Mouse (Mus musculus): Measurements from ENCODE around the gene Commd8. TPM values are rescaled to one million over a fixed set of nuclear protein-coding genes. Genes with fewer than 3 reads are reported as not detected.
"Not testable (repeated sequence)": the region's sequence is repeated elsewhere in the genome, so short reads cannot be mapped to it uniquely, and the experiment has no call there.

The Commd8 gene
- polyA plus RNA-seq, 1 experiment from 2014 or later: 55.4 TPM

DNA sequence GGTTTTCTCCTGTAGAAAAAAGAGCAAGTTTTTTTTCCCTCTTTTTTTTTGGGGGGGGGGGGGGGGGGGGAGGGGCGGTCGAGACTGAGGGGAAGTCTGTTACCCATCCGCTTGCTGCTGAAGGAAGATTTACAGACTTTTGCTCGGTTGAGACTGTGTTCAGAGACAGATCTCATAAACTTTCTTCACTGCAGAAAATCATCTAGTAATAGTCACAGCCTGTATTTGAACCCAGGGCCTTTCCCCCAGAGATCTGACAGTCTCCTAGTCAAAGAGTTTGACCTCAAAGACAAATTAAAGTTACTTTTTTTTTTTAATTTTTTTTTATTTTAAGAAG, 264 bp upstream of the Commd8 start:
- Histone ChIP-seq H3K4me1 (replicated peaks) (peaks cover 38% of the 10 kb centered on the region), H3K4me2 (peak overlapping the region; percentile 79), H3K4me3 (replicated peaks) (peak overlapping the region; percentile 75), H3K36me3 (replicated peaks) (peaks cover 8% of the 10 kb centered on the region), H3K9me3 (replicated peaks) (no peaks in the 10 kb centered on the region), H3K27ac (replicated peaks) (peak overlapping the region; percentile 19; the same call in 1 of the 2 replicates), H3K9ac (no peak overlapping the region), H3K27me3 (no peaks in the 10 kb centered on the region)
- 0% methylated on average over 4 of the region's 4 CpGs for WGBS (ENCODE audit: insufficient replicate concordance)
- peak; percentile 2; the same call in 1 of the 2 replicates for ATAC-seq (ENCODE audit: insufficient read depth)

DNA sequence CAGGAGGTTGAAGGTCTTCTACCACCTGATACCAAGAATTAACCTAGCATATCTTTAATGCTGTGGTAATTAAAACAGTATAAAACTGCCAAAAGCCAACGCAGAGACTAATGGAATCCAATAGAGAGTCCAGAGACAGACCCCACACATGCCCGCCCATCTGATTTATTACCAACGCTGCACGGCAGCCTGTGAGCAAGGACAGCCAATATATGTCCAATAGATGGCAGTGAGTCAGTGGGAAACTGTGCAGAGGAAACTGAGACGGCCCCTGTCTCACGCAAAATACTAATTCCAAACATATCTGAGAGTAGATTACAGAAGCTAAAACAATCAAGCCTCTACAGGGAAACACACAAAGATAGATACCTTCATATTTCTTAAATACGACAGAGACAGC, 3.6 kb downstream of the Commd8 start:
- no peak overlapping the region for H3K27ac ChIP-seq (replicated peaks)
- H3K9me3 ChIP-seq (replicated peaks): no peaks in the 10 kb centered on the region
- peaks cover 43% of the 10 kb centered on the region for H3K36me3 ChIP-seq (replicated peaks)
- no peak for ATAC-seq (ENCODE audit: insufficient read depth)
- 53% methylated on average over 7 of the region's 7 CpGs for WGBS (ENCODE audit: insufficient replicate concordance)
- H3K9ac ChIP-seq: no peak overlapping the region
- H3K4me2 ChIP-seq: no peak overlapping the region
- H3K27me3 ChIP-seq: no peaks in the 10 kb centered on the region
- H3K4me1 ChIP-seq (replicated peaks): peaks cover 39% of the 10 kb centered on the region
- H3K4me3 ChIP-seq (replicated peaks): no peak overlapping the region

DNA sequence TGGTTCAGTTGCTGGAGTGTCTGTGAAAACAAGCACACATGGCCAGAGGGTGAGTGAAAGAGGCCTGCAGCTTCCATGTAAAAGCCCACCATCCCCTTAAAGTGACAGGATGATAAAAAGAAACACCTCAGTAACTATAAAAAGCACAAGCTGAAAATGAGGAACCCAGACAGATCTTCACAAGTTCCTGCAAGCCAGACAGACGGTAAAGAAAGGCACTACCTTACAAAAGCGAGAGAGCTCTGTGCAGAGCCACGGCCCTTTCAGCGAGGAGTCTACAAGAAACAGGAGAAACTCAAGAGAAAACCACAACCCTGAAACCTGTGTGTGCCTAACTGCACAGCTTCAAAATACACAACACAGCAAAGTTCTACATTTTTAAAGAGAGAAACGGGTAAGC, 5.1 kb downstream of the Commd8 start:
- no peak for ATAC-seq (ENCODE audit: insufficient read depth)
- WGBS (ENCODE audit: insufficient replicate concordance): 32% methylated on average over 5 of the region's 5 CpGs
- H3K36me3 ChIP-seq (replicated peaks): peaks cover 54% of the 10 kb centered on the region
- no peaks in the 10 kb centered on the region for H3K9me3 ChIP-seq (replicated peaks)
- peaks cover 33% of the 10 kb centered on the region for H3K4me1 ChIP-seq (replicated peaks)
- no peak overlapping the region for H3K27ac ChIP-seq (replicated peaks)
- no peaks in the 10 kb centered on the region for H3K27me3 ChIP-seq
- H3K9ac ChIP-seq: no peak overlapping the region
- no peak overlapping the region for H3K4me2 ChIP-seq
- H3K4me3 ChIP-seq (replicated peaks): no peak overlapping the region

DNA sequence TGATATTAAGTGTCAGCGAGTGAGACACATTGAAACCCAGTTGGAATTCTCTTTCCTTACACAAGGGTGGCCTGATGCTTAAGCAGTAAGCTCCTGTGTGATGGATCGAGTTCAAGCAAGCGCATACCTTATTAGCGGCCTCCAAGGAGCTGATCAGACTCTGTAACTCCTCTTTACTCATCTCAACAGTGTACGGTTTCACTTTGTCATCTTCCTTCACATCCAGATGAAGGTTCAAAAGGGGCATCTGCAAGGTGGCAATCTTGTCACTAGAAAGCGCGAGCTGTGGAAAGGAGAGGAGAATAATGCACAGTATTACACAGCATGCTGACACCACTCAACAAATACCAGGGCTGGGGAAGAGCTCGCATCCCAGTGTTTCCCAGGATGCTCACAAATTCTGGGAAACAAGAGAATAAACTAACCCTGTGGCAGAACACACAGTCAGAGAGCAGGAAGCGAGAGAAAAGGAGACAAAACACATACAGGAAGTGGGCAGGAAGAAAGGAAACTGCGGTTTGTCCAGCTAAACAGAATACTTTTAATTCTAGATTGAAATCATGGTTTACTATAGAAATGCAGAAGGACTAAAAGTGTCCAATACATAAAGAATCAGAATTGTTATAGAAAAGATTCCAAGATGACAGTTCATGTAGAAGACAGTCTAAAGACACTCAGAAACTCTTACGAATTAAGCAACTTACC, 7.1 kb downstream of the Commd8 start:
- Histone ChIP-seq H3K4me3 (replicated peaks) (no peak overlapping the region), H3K27me3 (no peaks in the 10 kb centered on the region), H3K4me2 (no peak overlapping the region), H3K9ac (no peak overlapping the region), H3K9me3 (replicated peaks) (no peaks in the 10 kb centered on the region), H3K4me1 (replicated peaks) (peaks cover 17% of the 10 kb centered on the region), H3K27ac (replicated peaks) (no peak overlapping the region), H3K36me3 (replicated peaks) (peaks cover 63% of the 10 kb centered on the region)
- 64% methylated on average over 11 of the region's 11 CpGs for WGBS (ENCODE audit: insufficient replicate concordance)
- no peak for ATAC-seq (ENCODE audit: insufficient read depth)

DNA sequence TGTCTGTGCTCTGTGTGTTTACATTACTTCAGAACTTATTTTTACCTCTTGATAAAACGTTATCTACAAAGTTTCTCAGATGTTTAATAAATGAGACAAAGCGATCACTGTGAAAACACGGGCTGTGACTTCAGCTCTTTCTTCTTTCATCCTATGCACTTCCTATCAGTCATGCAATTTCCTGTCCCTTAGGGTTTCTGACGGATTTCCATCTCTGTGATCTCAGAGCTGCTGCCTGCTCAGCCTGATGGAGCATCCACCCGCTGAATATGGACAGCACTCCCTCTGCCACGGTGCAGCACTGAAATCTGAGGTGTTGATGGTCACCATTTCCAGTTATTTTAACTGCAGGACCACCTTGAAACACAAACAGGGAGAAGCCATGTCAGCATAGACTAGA, 8.5 kb downstream of the Commd8 start:
- Histone ChIP-seq H3K27me3 (no peaks in the 10 kb centered on the region), H3K4me3 (replicated peaks) (no peak overlapping the region), H3K36me3 (replicated peaks) (peaks cover 60% of the 10 kb centered on the region), H3K4me2 (no peak overlapping the region), H3K4me1 (replicated peaks) (peaks cover 8% of the 10 kb centered on the region), H3K9ac (no peak overlapping the region), H3K9me3 (replicated peaks) (no peaks in the 10 kb centered on the region), H3K27ac (replicated peaks) (no peak overlapping the region)
- ATAC-seq (ENCODE audit: insufficient read depth): no peak
- 44% methylated on average over 6 of the region's 6 CpGs for WGBS (ENCODE audit: insufficient replicate concordance)

DNA sequence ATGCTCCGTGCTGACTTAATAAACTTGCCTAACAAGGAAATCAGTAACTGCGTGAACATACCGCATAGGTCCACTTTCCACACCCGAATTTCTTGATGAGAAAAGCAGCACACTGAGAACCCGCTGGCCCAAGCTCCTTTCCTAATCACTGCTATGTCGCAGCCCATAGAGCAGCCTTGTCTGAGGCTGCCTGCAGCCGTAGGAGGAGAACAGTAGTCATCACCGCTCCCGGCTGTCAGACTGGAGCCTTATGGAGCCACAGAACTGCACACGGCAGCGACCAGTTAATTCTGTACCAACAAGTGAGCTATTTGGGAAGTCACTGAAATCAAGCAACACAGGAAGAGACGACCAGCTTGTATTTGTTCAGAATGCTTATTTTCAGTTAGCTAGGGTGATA, 9.3 kb downstream of the Commd8 start:
- H3K9me3 ChIP-seq (replicated peaks): no peaks in the 10 kb centered on the region
- H3K9ac ChIP-seq: no peak overlapping the region
- H3K4me1 ChIP-seq (replicated peaks): peaks cover 6% of the 10 kb centered on the region; the same call in 1 of the 2 replicates
- H3K4me3 ChIP-seq (replicated peaks): no peak overlapping the region
- no peak overlapping the region for H3K27ac ChIP-seq (replicated peaks)
- 79% methylated on average over 12 of the region's 12 CpGs for WGBS (ENCODE audit: insufficient replicate concordance)
- ATAC-seq (ENCODE audit: insufficient read depth): no peak
- no peak overlapping the region for H3K4me2 ChIP-seq
- H3K27me3 ChIP-seq: no peaks in the 10 kb centered on the region
- peaks cover 60% of the 10 kb centered on the region for H3K36me3 ChIP-seq (replicated peaks)

DNA sequence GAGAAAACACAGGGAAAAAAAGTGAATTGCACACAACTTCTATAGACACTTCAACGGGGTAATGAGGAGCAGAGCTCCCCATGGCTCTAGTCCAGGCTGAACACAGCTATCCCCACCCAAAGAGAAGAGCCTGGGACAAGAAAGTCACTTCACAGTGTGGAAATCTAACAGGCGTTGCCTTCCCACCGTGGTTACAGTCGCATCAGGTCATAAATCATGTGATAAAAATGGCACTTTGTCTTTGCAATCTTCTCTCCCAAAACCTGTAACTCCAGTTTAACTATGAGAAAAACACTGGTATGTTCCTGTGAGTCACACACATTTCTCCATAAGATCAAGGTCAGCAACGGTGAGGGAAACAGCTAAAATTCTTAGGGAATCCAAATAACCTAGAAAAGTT, 11.4 kb downstream of the Commd8 start:
- Histone ChIP-seq H3K27me3 (no peaks in the 10 kb centered on the region), H3K9ac (no peak overlapping the region), H3K27ac (replicated peaks) (no peak overlapping the region), H3K4me2 (no peak overlapping the region), H3K36me3 (replicated peaks) (peaks cover 44% of the 10 kb centered on the region), H3K4me1 (replicated peaks) (no peaks in the 10 kb centered on the region), H3K4me3 (replicated peaks) (no peak overlapping the region), H3K9me3 (replicated peaks) (no peaks in the 10 kb centered on the region)
- 67% methylated on average over 5 of the region's 5 CpGs for WGBS (ENCODE audit: insufficient replicate concordance)
- ATAC-seq (ENCODE audit: insufficient read depth): no peak

DNA sequence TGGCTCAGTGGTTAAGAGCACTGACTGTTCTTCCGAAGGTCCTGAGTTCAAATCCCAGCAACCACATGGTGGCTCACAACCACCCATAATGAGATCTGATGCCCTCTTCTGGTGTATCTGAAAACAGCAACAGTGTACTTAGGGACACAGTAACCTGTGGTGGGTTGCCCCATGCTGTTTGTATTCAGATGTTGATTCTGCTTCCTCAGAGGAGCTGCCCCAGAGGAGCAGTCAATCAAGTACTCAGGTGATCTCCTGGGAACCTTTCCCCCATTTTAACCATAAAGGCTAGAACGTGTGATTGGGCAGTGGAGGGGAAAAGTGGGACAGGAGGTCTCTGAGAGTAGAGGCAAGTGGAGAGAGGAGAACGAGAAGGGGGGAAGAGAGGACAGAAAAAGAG, 12.3 kb downstream of the Commd8 start:
- not testable (repeated sequence) for H3K4me1 ChIP-seq (replicated peaks); H3K27me3 ChIP-seq; H3K9me3 ChIP-seq (replicated peaks); H3K4me2 ChIP-seq; ATAC-seq (ENCODE audit: insufficient read depth); H3K9ac ChIP-seq; H3K27ac ChIP-seq (replicated peaks); H3K4me3 ChIP-seq (replicated peaks)
- WGBS (ENCODE audit: insufficient replicate concordance): 72% methylated on average over 3 of the region's 3 CpGs
- H3K36me3 ChIP-seq (replicated peaks): peaks cover 35% of the 10 kb centered on the region

DNA sequence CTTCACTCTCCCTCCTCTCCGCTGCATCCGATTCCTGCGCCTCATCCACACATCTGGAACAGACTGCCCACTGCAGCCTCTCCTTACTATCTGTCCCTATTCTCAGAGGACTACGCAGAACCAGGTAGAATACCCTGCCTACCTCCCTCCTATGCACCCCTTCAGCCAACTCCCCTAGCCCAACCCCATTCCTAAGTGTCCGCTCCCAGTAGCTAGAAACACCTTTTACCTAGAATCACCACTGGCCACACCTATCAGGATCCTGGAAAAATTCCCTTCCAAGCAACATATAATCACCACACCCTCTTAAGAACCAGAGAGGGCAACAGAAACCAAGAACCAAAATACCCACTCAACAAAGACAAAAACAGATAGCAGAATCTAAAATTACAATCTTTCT, 17.1 kb downstream of the Commd8 start:
- H3K36me3 ChIP-seq (replicated peaks): 0 out of 2 replicates have a peak, but pooled peaks cover 4% of the 10 kb centered on the region
- no peaks in the 10 kb centered on the region for H3K4me1 ChIP-seq (replicated peaks)
- H3K4me3 ChIP-seq (replicated peaks): no peak overlapping the region
- no peak overlapping the region for H3K27ac ChIP-seq (replicated peaks)
- H3K9me3 ChIP-seq (replicated peaks): no peaks in the 10 kb centered on the region
- no peak for ATAC-seq (ENCODE audit: insufficient read depth)
- no peaks in the 10 kb centered on the region for H3K27me3 ChIP-seq
- H3K4me2 ChIP-seq: no peak overlapping the region
- H3K9ac ChIP-seq: no peak overlapping the region
- 79% methylated on average over 5 of the region's 5 CpGs for WGBS (ENCODE audit: insufficient replicate concordance)

DNA sequence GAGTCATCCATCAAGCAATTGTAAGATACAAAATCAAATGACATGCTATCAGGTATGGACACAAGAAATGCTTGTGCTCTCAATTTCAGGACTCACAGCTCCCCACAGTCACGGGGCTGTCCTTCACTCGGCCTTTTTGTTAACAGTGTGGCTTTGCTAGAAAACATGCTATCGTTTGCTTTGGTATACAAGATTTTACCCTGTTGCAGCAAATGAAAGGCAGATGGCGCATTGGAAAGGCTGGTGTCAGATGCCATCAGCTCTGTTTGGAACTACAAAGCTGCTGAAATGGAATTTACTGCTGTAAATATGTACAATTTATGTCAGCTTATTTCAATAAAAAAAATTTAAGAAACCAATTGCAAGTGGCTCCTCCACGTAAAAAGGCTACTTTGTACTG, 19.3 kb downstream of the Commd8 start:
- H3K27me3 ChIP-seq: no peaks in the 10 kb centered on the region
- WGBS (ENCODE audit: insufficient replicate concordance): 72% methylated on average over 5 of the region's 5 CpGs
- no peak overlapping the region for H3K4me2 ChIP-seq
- H3K4me1 ChIP-seq (replicated peaks): no peaks in the 10 kb centered on the region
- H3K36me3 ChIP-seq (replicated peaks): no peaks in the 10 kb centered on the region
- H3K9ac ChIP-seq: no peak overlapping the region
- no peaks in the 10 kb centered on the region for H3K9me3 ChIP-seq (replicated peaks)
- no peak for ATAC-seq (ENCODE audit: insufficient read depth)
- H3K27ac ChIP-seq (replicated peaks): no peak overlapping the region
- H3K4me3 ChIP-seq (replicated peaks): no peak overlapping the region

DNA sequence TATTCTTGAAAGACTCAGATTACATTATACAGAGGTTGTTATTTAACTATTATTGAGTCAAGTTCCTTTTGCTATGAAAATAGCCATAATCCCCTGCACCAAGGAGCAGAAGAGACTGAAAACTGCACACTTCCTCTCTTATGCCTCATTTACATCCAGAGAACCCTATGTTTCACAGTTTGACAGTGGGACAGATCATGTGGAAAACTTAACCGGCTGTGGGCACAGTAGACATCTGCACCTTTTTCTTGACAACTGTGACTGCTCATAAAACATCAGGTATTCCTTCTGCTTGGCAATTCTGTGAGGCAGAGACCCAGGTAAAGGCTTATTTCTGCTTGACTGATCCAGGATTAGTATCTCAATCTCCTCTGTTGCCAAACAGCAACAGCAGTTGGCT, 28.4 kb downstream of the Commd8 start:
- 57% methylated on average over 1 of the region's 1 CpGs for WGBS (ENCODE audit: insufficient replicate concordance)

DNA sequence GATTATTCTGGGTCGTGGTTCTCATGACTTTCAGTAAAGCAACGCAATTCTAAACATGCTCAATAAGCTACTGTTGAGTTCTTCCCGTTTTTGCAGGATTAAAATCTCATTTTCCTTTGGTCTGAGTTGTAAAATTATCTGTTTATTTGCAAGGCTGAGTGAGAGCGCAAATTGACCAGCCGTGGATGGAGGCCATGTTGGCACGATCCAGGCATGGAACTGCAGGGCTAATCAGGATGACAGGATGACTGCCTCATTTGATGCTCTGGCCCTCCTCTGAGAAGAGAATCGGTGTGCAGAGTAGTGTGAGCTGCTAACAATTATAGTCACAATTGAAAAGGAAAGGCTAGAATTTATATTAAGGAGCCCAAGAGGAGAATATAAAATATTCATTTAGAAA, 29.7 kb downstream of the Commd8 start:
- no peak overlapping the region for H3K4me3 ChIP-seq (replicated peaks)
- H3K27me3 ChIP-seq: no peaks in the 10 kb centered on the region
- WGBS (ENCODE audit: insufficient replicate concordance): 64% methylated on average over 7 of the region's 7 CpGs

More for the DNA sequence above, 28.4 kb downstream of the Commd8 start:
- ATAC-seq (ENCODE audit: insufficient read depth): no peak
- H3K9ac ChIP-seq: no peak overlapping the region
- H3K9me3 ChIP-seq (replicated peaks): no peaks in the 10 kb centered on the region
- no peak overlapping the region for H3K27ac ChIP-seq (replicated peaks)
- H3K36me3 ChIP-seq (replicated peaks): no peaks in the 10 kb centered on the region
- H3K4me3 ChIP-seq (replicated peaks): no peak overlapping the region
- H3K4me1 ChIP-seq (replicated peaks): no peaks in the 10 kb centered on the region
- no peak overlapping the region for H3K4me2 ChIP-seq
- H3K27me3 ChIP-seq: no peaks in the 10 kb centered on the region

More for the DNA sequence above, 29.7 kb downstream of the Commd8 start:
- no peak overlapping the region for H3K4me2 ChIP-seq
- H3K9ac ChIP-seq: no peak overlapping the region
- H3K36me3 ChIP-seq (replicated peaks): no peaks in the 10 kb centered on the region
- no peak for ATAC-seq (ENCODE audit: insufficient read depth)
- no peaks in the 10 kb centered on the region for H3K4me1 ChIP-seq (replicated peaks)
- no peak overlapping the region for H3K27ac ChIP-seq (replicated peaks)
- H3K9me3 ChIP-seq (replicated peaks): no peaks in the 10 kb centered on the region
